Mouse (Mus musculus): Measurements from ENCODE around the gene Ifi47. TPM values are rescaled to one million over a fixed set of nuclear protein-coding genes. Genes with fewer than 3 reads are reported as not detected.
"Not testable (repeated sequence)": the region's sequence is repeated elsewhere in the genome, so short reads cannot be mapped to it uniquely, and the experiment has no call there.

Gene Ifi47
- polyA plus RNA-seq (2014; fragmentation: Nextera tagmentation; extraction: Ambion mirVana): 0.58 and 0.96 TPM in 2 replicates

- ATAC-seq (replicated peaks; ENCODE audit: insufficient number of reproducible peaks, low FRiP score, low TSS enrichment); H3K27me3 ChIP-seq (ENCODE audit: control insufficient read depth, insufficient read depth, low read length); H3K9ac ChIP-seq (ENCODE audit: low read depth, low read length); H3K36me3 ChIP-seq (ENCODE audit: control insufficient read depth, insufficient read depth, low read length); H3K9me3 ChIP-seq (replicated peaks; ENCODE audit: control insufficient read depth, low read length); H3K4me1 ChIP-seq (ENCODE audit: control insufficient read depth, insufficient read depth, low read length); H3K4me2 ChIP-seq; H3K4me3 ChIP-seq (ENCODE audit: low read depth, low read length); H3K27ac ChIP-seq (ENCODE audit: low read depth, low read length): not testable (repeated sequence)
- WGBS (ENCODE audit: insufficient replicate concordance): 64% methylated on average over 6 of the region's 6 CpGs
Measured at GRCm38 (mm10) chr11:49076001-49076757, at the start of gene Ifi47. Ifi47 (plus strand) TSS chr11:49076587.

GRCm38 (mm10) chr11:49050064-49050463, 26.3 kb upstream of the Ifi47 start:
- not testable (repeated sequence) for H3K27ac ChIP-seq (ENCODE audit: low read depth, low read length); H3K4me2 ChIP-seq; H3K4me3 ChIP-seq (ENCODE audit: low read depth, low read length); H3K36me3 ChIP-seq (ENCODE audit: control insufficient read depth, insufficient read depth, low read length); H3K4me1 ChIP-seq (ENCODE audit: control insufficient read depth, insufficient read depth, low read length); H3K9me3 ChIP-seq (replicated peaks; ENCODE audit: control insufficient read depth, low read length); H3K9ac ChIP-seq (ENCODE audit: low read depth, low read length); H3K27me3 ChIP-seq (ENCODE audit: control insufficient read depth, insufficient read depth, low read length); ATAC-seq (replicated peaks; ENCODE audit: insufficient number of reproducible peaks, low FRiP score, low TSS enrichment)

GRCm38 (mm10) chr11:49051093-49051891, 25.1 kb upstream of the Ifi47 start, which contains the start of gene 9930111J21Rik2:
9930111J21Rik2 (minus strand) TSS chr11:49051242.
- H3K4me1 ChIP-seq (ENCODE audit: control insufficient read depth, insufficient read depth, low read length); H3K9me3 ChIP-seq (replicated peaks; ENCODE audit: control insufficient read depth, low read length); H3K4me2 ChIP-seq; H3K27ac ChIP-seq (ENCODE audit: low read depth, low read length); H3K4me3 ChIP-seq (ENCODE audit: low read depth, low read length); H3K36me3 ChIP-seq (ENCODE audit: control insufficient read depth, insufficient read depth, low read length); ATAC-seq (replicated peaks; ENCODE audit: insufficient number of reproducible peaks, low FRiP score, low TSS enrichment); H3K9ac ChIP-seq (ENCODE audit: low read depth, low read length); H3K27me3 ChIP-seq (ENCODE audit: control insufficient read depth, insufficient read depth, low read length): not testable (repeated sequence)
- WGBS (ENCODE audit: insufficient replicate concordance): 75% methylated on average over 1 of the region's 6 CpGs

- H3K9ac ChIP-seq (ENCODE audit: low read depth, low read length); ATAC-seq (replicated peaks; ENCODE audit: insufficient number of reproducible peaks, low FRiP score, low TSS enrichment); H3K4me1 ChIP-seq (ENCODE audit: control insufficient read depth, insufficient read depth, low read length); H3K4me3 ChIP-seq (ENCODE audit: low read depth, low read length); H3K9me3 ChIP-seq (replicated peaks; ENCODE audit: control insufficient read depth, low read length); H3K4me2 ChIP-seq; H3K27me3 ChIP-seq (ENCODE audit: control insufficient read depth, insufficient read depth, low read length); H3K27ac ChIP-seq (ENCODE audit: low read depth, low read length); H3K36me3 ChIP-seq (ENCODE audit: control insufficient read depth, insufficient read depth, low read length): not testable (repeated sequence)
- WGBS (ENCODE audit: insufficient replicate concordance): no CpG with 5 or more reads among the region's 5 CpGs
Measured at GRCm38 (mm10) chr11:49051894-49052293, 24.5 kb upstream of the Ifi47 start.

- no CpG with 5 or more reads among the region's 3 CpGs for WGBS (ENCODE audit: insufficient replicate concordance)
- H3K9me3 ChIP-seq (replicated peaks; ENCODE audit: control insufficient read depth, low read length); H3K9ac ChIP-seq (ENCODE audit: low read depth, low read length); H3K27me3 ChIP-seq (ENCODE audit: control insufficient read depth, insufficient read depth, low read length); H3K27ac ChIP-seq (ENCODE audit: low read depth, low read length); H3K4me2 ChIP-seq; H3K4me1 ChIP-seq (ENCODE audit: control insufficient read depth, insufficient read depth, low read length); H3K36me3 ChIP-seq (ENCODE audit: control insufficient read depth, insufficient read depth, low read length); H3K4me3 ChIP-seq (ENCODE audit: low read depth, low read length); ATAC-seq (replicated peaks; ENCODE audit: insufficient number of reproducible peaks, low FRiP score, low TSS enrichment): not testable (repeated sequence)
Measured at GRCm38 (mm10) chr11:49060061-49060460, 16.3 kb upstream of the Ifi47 start.

GRCm38 (mm10) chr11:49061865-49062264, 14.5 kb upstream of the Ifi47 start:
- H3K36me3 ChIP-seq (ENCODE audit: control insufficient read depth, insufficient read depth, low read length); ATAC-seq (replicated peaks; ENCODE audit: insufficient number of reproducible peaks, low FRiP score, low TSS enrichment); H3K4me2 ChIP-seq; H3K4me1 ChIP-seq (ENCODE audit: control insufficient read depth, insufficient read depth, low read length); H3K9ac ChIP-seq (ENCODE audit: low read depth, low read length); H3K27me3 ChIP-seq (ENCODE audit: control insufficient read depth, insufficient read depth, low read length); H3K4me3 ChIP-seq (ENCODE audit: low read depth, low read length); H3K27ac ChIP-seq (ENCODE audit: low read depth, low read length); H3K9me3 ChIP-seq (replicated peaks; ENCODE audit: control insufficient read depth, low read length): not testable (repeated sequence)
- WGBS (ENCODE audit: insufficient replicate concordance): 85% methylated on average over 1 of the region's 2 CpGs

GRCm38 (mm10) chr11:49063713-49064469, 12.5 kb upstream of the Ifi47 start, which contains the start of gene Tgtp2:
Tgtp2 (minus strand) TSS chr11:49064206.
- 69% methylated on average over 5 of the region's 5 CpGs for WGBS (ENCODE audit: insufficient replicate concordance)
- ATAC-seq (replicated peaks; ENCODE audit: insufficient number of reproducible peaks, low FRiP score, low TSS enrichment): not testable (repeated sequence)

GRCm38 (mm10) chr11:49068358-49068757, 8.0 kb upstream of the Ifi47 start:
- 78% methylated on average over 1 of the region's 1 CpGs for WGBS (ENCODE audit: insufficient replicate concordance)
- no peak overlapping the region for H3K4me2 ChIP-seq
- ATAC-seq (replicated peaks; ENCODE audit: insufficient number of reproducible peaks, low FRiP score, low TSS enrichment): no peak
- H3K9me3 ChIP-seq (replicated peaks; ENCODE audit: control insufficient read depth, low read length): no peaks in the 10 kb centered on the region
- no peaks in the 10 kb centered on the region for H3K36me3 ChIP-seq (ENCODE audit: control insufficient read depth, insufficient read depth, low read length)
- H3K9ac ChIP-seq (ENCODE audit: low read depth, low read length): no peak overlapping the region
- no peak overlapping the region for H3K27ac ChIP-seq (ENCODE audit: low read depth, low read length)
- H3K4me3 ChIP-seq (ENCODE audit: low read depth, low read length): no peak overlapping the region
- no peaks in the 10 kb centered on the region for H3K4me1 ChIP-seq (ENCODE audit: control insufficient read depth, insufficient read depth, low read length)
- no peaks in the 10 kb centered on the region for H3K27me3 ChIP-seq (ENCODE audit: control insufficient read depth, insufficient read depth, low read length)

More at GRCm38 (mm10) chr11:49063713-49064469, 12.5 kb upstream of the Ifi47 start, which contains the start of gene Tgtp2:
- H3K9ac ChIP-seq (ENCODE audit: low read depth, low read length); H3K4me1 ChIP-seq (ENCODE audit: control insufficient read depth, insufficient read depth, low read length); H3K27me3 ChIP-seq (ENCODE audit: control insufficient read depth, insufficient read depth, low read length); H3K36me3 ChIP-seq (ENCODE audit: control insufficient read depth, insufficient read depth, low read length); H3K27ac ChIP-seq (ENCODE audit: low read depth, low read length); H3K4me2 ChIP-seq; H3K4me3 ChIP-seq (ENCODE audit: low read depth, low read length); H3K9me3 ChIP-seq (replicated peaks; ENCODE audit: control insufficient read depth, low read length): not testable (repeated sequence)

Measured in heart, embryonic 11.5 days (tissue).